Mouse (Mus musculus): ENCODE results near the gene Myoz1. TPM values are rescaled to one million over a fixed set of nuclear protein-coding genes. Genes with fewer than 3 reads are reported as not detected.

The Myoz1 gene
- polyA plus RNA-seq (2015; fragmentation: Nextera tagmentation; extraction: Ambion mirVana): 0.27 TPM in 1 of 2 replicates, not detected in the other

GRCm38 (mm10) chr14:20656361-20656760 lies at the start of gene Myoz1:
Gene Myoz1 (minus strand): TSS chr14:20656540.

GRCm38 (mm10) chr14:20702741-20703381 lies 46.5 kb upstream of the Myoz1 start, which contains the start of gene Chchd1:
Gene Chchd1 (plus strand): TSS chr14:20703006.

GRCm38 (mm10) chr14:20694884-20695760 lies 38.8 kb upstream of the Myoz1 start, which contains the start of gene Fut11:
Gene Fut11 (plus strand): TSS chr14:20694968.

GRCm38 (mm10) chr14:20674064-20674833 lies 17.9 kb upstream of the Myoz1 start, which contains the start of gene Sec24c:
Gene Sec24c (plus strand): TSS chr14:20674308.

GRCm38 (mm10) chr14:20668154-20668810 lies 11.9 kb upstream of the Myoz1 start, which contains the start of gene Synpo2l:
Gene Synpo2l (minus strand): TSS chr14:20668354.

GRCm38 (mm10) chr14:20640644-20641437 lies 15.5 kb downstream of the Myoz1 start, which contains the start of gene Usp54:
Gene Usp54 (minus strand): TSS chr14:20641063.

Other genes with a start within 250 kb of the Myoz1 start
- gene Cfap70, start 204.3 kb downstream of the Myoz1 start, polyA plus RNA-seq (2015; fragmentation: Nextera tagmentation; extraction: Ambion mirVana): 0.24 and 0.53 TPM in 2 replicates
- gene Anxa7, start 176.4 kb downstream of the Myoz1 start, polyA plus RNA-seq (2015; fragmentation: Nextera tagmentation; extraction: Ambion mirVana): 38.2 and 41.6 TPM in 2 replicates
- 1.4 and 1.5 TPM in 2 replicates for gene Mss51, start 159.6 kb downstream of the Myoz1 start, polyA plus RNA-seq (2015; fragmentation: Nextera tagmentation; extraction: Ambion mirVana)
- gene Ppp3cb, start 110.0 kb downstream of the Myoz1 start, polyA plus RNA-seq (2015; fragmentation: Nextera tagmentation; extraction: Ambion mirVana): 37.3 and 38.1 TPM in 2 replicates
- 1.3 and 1.5 TPM in 2 replicates for gene Usp54, start 15.5 kb downstream of the Myoz1 start, polyA plus RNA-seq (2015; fragmentation: Nextera tagmentation; extraction: Ambion mirVana)
- 0.08 TPM in 1 of 2 replicates, not detected in the other for gene Synpo2l, start 11.8 kb upstream of the Myoz1 start, polyA plus RNA-seq (2015; fragmentation: Nextera tagmentation; extraction: Ambion mirVana)
- 25.9 and 30.7 TPM in 2 replicates for gene Sec24c, start 17.8 kb upstream of the Myoz1 start, polyA plus RNA-seq (2015; fragmentation: Nextera tagmentation; extraction: Ambion mirVana)
- gene Fut11, start 38.4 kb upstream of the Myoz1 start, polyA plus RNA-seq (2015; fragmentation: Nextera tagmentation; extraction: Ambion mirVana): 10.1 and 11.6 TPM in 2 replicates
- 111 and 125 TPM in 2 replicates for gene Chchd1, start 46.5 kb upstream of the Myoz1 start, polyA plus RNA-seq (2015; fragmentation: Nextera tagmentation; extraction: Ambion mirVana)
- 11.8 and 14.8 TPM in 2 replicates for gene Zswim8, start 51.0 kb upstream of the Myoz1 start, polyA plus RNA-seq (2015; fragmentation: Nextera tagmentation; extraction: Ambion mirVana)
- gene Ndst2, start 78.0 kb upstream of the Myoz1 start, polyA plus RNA-seq (2015; fragmentation: Nextera tagmentation; extraction: Ambion mirVana): 25.6 and 30.5 TPM in 2 replicates
- 11.7 and 19.0 TPM in 2 replicates for gene Camk2g, start 137.5 kb upstream of the Myoz1 start, polyA plus RNA-seq (2015; fragmentation: Nextera tagmentation; extraction: Ambion mirVana)
- 1.1 and 1.7 TPM in 2 replicates for gene Plau, start 180.1 kb upstream of the Myoz1 start, polyA plus RNA-seq (2015; fragmentation: Nextera tagmentation; extraction: Ambion mirVana)